Mouse (Mus musculus) midbrain, embryonic 14.5 days (tissue): Measurements from ENCODE around the gene Cd69. TPM values are rescaled to one million over a fixed set of nuclear protein-coding genes. Genes with fewer than 3 reads are reported as not detected.

Experiments
- ATAC-seq: fragments of 200-750 bp; cut with Nextera tagmentation; 2 replicates; pipeline ENCODE4 v1.8.0; 2017; ENCODE audit warnings: moderate number of reproducible peaks, moderate library complexity; ENCODE audit not compliant: low FRiP score, low TSS enrichment
- DNase-seq: peaks from one replicate; pipeline ENCODE4 v3.0.0-alpha.2; 2015
- H3K27ac ChIP-seq: fragments of 300-500 bp; sonication (generic); replicated peaks from 2 replicates; pipeline ENCODE4 v1.5.1; 2014; ENCODE audit warnings: mild to moderate bottlenecking, low read depth, low read length, moderate library complexity
- H3K27me3 ChIP-seq: fragments of 300-500 bp; sonication (generic); 2 replicates; pipeline ENCODE4 v1.6.1; 2014; ENCODE audit warnings: low read length, control low read depth, mixed read lengths; ENCODE audit not compliant: control insufficient read depth, insufficient read depth
- H3K36me3 ChIP-seq: fragments of 300-500 bp; sonication (generic); 2 replicates; pipeline ENCODE4 v1.6.1; 2014; ENCODE audit warnings: low read length, control low read depth; ENCODE audit not compliant: control insufficient read depth, insufficient read depth
- H3K4me1 ChIP-seq: fragments of 300-500 bp; sonication (generic); 2 replicates; pipeline ENCODE4 v1.6.1; 2014; ENCODE audit warnings: mild to moderate bottlenecking, antibody characterized with exemption, low read length, control low read depth; ENCODE audit not compliant: control insufficient read depth, insufficient read depth
- H3K4me2 ChIP-seq: fragments of 300-500 bp; sonication (generic); 2 replicates; pipeline ENCODE4 v1.6.1; 2014; ENCODE audit warnings: mild to moderate bottlenecking, low read length, moderate library complexity
- H3K4me3 ChIP-seq: fragments of 300-500 bp; sonication (generic); replicated peaks from 2 replicates; pipeline ENCODE4 v1.5.1; 2014; ENCODE audit warnings: low read depth, low read length
- H3K9ac ChIP-seq: fragments of 300-500 bp; sonication (generic); replicated peaks from 2 replicates; pipeline ENCODE4 v1.6.1; 2014; ENCODE audit warnings: mild to moderate bottlenecking, low read length, moderate library complexity
- H3K9me3 ChIP-seq: fragments of 300-500 bp; sonication (generic); 2 replicates; pipeline ENCODE4 v1.6.1; 2016; ENCODE audit warnings: low read length, control low read depth, mixed read lengths; ENCODE audit not compliant: control insufficient read depth
- WGBS: fragments of 180-500 bp; shearing (Covaris S2); extraction: QIAGEN DNeasy Blood & Tissue Kit; methylation state at CpG from one replicate; pipeline ENCODE4 v1.1.7; 2014; 5-methylcytosine and 5-hydroxymethylcytosine counted together
- polyA plus RNA-seq: library from polyadenylated mRNA; unstranded; fragments of >200 nt; fragmentation: Nextera tagmentation; extraction: Ambion mirVana; gene quantifications from 2 replicates; pipeline ENCODE4 v1.2.1, GENCODE M21; 2014

The Cd69 gene
- polyA plus RNA-seq, 1 experiment from 2014 or later, result 0.21 TPM

DNA sequence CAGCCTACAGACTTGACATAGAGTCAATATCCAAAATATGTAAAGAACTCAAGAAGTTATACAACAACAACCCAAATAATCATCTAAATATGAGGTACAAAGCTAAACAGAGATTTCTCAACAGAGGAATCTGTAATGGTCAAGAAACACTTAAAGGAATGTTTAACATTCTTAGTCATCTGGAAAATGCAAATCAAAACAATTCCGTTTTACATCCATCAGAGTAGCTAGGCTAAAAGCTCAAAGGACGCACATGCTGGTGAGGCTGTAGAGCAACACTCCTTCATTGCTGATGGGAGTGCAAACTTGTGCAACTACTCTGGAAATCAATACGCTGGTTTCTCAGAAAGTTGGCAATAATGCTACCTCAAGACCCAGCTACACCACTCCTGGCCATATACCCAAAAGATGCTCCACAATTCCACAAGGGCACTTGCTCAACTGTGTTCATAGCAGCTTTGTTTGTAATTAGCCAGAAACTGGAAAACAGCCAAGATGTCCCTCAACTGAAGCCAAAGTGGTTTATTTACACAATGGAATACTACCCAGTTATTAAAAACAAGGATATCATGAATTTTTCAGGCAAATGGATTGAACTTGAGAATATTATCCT lies 52.9 kb downstream of the Cd69 start:
- DNase-seq (no peak), ATAC-seq (no peak)
- no peaks in the 10 kb centered on the region for H3K36me3 ChIP-seq
- no peaks in the 10 kb centered on the region for H3K9me3 ChIP-seq
- no peaks in the 10 kb centered on the region for H3K27me3 ChIP-seq
- no peak overlapping the region for H3K4me3 ChIP-seq
- 93% methylated on average over 3 of the region's 3 CpGs for WGBS
- no peaks in the 10 kb centered on the region for H3K4me1 ChIP-seq
- H3K27ac ChIP-seq, result no peak overlapping the region
- no peak overlapping the region for H3K9ac ChIP-seq
- H3K4me2 ChIP-seq, result no peak overlapping the region

DNA sequence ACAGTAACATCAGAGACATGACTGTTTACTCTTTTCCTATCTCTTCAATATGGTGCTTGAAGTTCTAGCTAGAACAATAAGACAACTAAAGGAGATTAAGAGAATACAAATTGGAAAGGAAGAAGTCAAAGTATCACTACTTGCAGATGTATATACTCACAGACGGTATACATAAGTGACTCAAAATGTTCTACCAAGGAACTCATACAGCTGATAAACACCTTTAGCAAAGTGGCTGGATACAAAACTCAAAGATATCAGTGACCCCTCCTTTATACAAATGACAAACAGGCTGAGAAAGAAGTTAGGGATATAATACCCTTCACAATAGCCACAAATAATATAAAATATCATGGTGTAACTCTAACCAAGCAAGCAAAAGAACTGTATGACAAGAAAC lies 54.2 kb downstream of the Cd69 start:
- H3K27ac ChIP-seq, result no peak overlapping the region
- no peak for ATAC-seq
- no peaks in the 10 kb centered on the region for H3K27me3 ChIP-seq
- H3K4me3 ChIP-seq, result no peak overlapping the region
- no peaks in the 10 kb centered on the region for H3K36me3 ChIP-seq
- WGBS, result 96% methylated on average over 1 of the region's 1 CpGs
- H3K9ac ChIP-seq, result no peak overlapping the region
- H3K4me1 ChIP-seq, result no peaks in the 10 kb centered on the region
- H3K9me3 ChIP-seq, result no peaks in the 10 kb centered on the region
- H3K4me2 ChIP-seq, result no peak overlapping the region
- DNase-seq, result no peak

DNA sequence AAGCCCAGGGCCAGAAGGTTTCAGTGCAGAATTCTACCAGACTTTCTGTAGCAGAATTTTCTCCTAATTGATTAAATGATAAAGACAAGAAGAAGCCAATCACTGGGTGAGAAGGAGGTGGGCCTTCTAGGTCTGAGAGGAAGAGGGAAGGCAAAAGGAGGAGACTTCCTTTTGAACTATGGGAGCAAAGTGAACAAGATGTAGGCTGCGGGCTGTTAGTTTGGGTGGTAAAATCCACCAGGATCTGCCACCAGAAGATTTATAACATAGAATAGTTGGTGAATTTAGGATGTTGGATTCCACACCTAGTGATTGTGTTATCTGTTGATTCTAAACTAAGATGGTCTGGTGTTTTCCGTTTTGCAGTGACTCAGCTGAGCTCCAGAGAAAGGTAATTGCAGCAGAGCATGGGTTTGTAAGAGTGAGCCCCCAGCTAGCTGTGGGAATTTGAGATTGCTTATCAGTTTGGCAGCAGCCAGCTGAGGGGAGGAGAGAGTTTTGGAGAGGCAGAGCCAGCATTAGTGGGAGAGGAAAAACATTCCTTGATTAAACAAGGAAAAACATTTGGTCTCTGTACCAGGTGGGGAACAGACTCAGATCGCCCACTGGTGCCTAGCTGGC lies 55.2 kb downstream of the Cd69 start:
- ATAC-seq (no peak), DNase-seq (no peak)
- no peak overlapping the region for H3K27ac ChIP-seq
- 88% methylated on average over 3 of the region's 3 CpGs for WGBS
- no peaks in the 10 kb centered on the region for H3K27me3 ChIP-seq
- H3K36me3 ChIP-seq, result no peaks in the 10 kb centered on the region
- no peak overlapping the region for H3K4me2 ChIP-seq
- no peaks in the 10 kb centered on the region for H3K9me3 ChIP-seq
- no peak overlapping the region for H3K4me3 ChIP-seq
- no peaks in the 10 kb centered on the region for H3K4me1 ChIP-seq
- no peak overlapping the region for H3K9ac ChIP-seq

DNA sequence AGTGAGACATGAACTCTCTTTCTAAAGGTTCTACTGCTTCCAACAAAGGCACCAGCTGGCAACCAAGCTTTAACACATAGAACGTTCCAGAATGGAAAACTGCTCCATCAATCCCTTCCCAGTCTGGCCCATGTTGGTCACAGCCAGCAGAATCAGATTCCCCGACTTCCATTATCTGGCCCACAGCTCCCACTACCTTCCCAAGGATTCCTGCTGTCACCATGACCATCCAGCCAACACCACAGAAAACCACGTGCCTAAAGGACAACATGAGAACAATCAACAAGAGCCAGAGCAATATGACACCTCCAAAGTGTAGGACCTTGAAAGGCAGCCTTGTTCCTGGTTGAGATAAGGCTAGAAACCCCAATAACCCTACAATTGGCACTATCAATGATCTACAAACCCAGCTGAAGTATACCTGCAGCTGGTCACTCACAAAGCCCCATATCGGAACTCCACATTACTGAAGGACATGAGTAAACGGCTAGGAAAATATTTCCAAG lies 57.0 kb downstream of the Cd69 start:
- no peak for ATAC-seq
- WGBS, result 88% methylated on average over 5 of the region's 5 CpGs
- H3K36me3 ChIP-seq, result no peaks in the 10 kb centered on the region
- no peak overlapping the region for H3K4me2 ChIP-seq
- H3K27me3 ChIP-seq, result no peaks in the 10 kb centered on the region
- no peaks in the 10 kb centered on the region for H3K4me1 ChIP-seq
- H3K27ac ChIP-seq, result no peak overlapping the region
- no peak overlapping the region for H3K9ac ChIP-seq
- DNase-seq, result no peak
- H3K9me3 ChIP-seq, result no peaks in the 10 kb centered on the region
- H3K4me3 ChIP-seq, result no peak overlapping the region

Other genes starting within 250 kb of the Cd69 start
- gene Klrb1f, start 229.5 kb downstream of the Cd69 start, polyA plus RNA-seq, result 0.41 and 1.2 TPM in 2 replicates
- gene Clec2e, start 174.5 kb downstream of the Cd69 start, polyA plus RNA-seq, result not detected in 2 replicates
- gene Clec2d, start 94.8 kb downstream of the Cd69 start, polyA plus RNA-seq, result 0.17 TPM in 1 of 2 replicates, not detected in the other
- not detected in 2 replicates for gene 4922502D21Rik, start 56.4 kb upstream of the Cd69 start, polyA plus RNA-seq
- gene Clec12a, start 67.3 kb upstream of the Cd69 start, polyA plus RNA-seq, result 0.08 and 0.33 TPM in 2 replicates
- gene Clec12b, start 110.4 kb upstream of the Cd69 start, polyA plus RNA-seq, result 0.16 and 0.32 TPM in 2 replicates
- 0.93 and 1.9 TPM in 2 replicates for gene Clec1b, start 121.9 kb upstream of the Cd69 start, polyA plus RNA-seq
- gene Clec9a, start 133.4 kb upstream of the Cd69 start, polyA plus RNA-seq, result 0.32 and 0.37 TPM in 2 replicates
- 1.9 and 2.1 TPM in 2 replicates for gene Clec1a, start 176.6 kb upstream of the Cd69 start, polyA plus RNA-seq
- gene Olr1, start 231.7 kb upstream of the Cd69 start, polyA plus RNA-seq, result not detected in 2 replicates
- not detected in 2 replicates for gene Tmem52b, start 237.1 kb upstream of the Cd69 start, polyA plus RNA-seq